Mouse (Mus musculus) brain, embryonic 14.5 days (tissue): Measurements from ENCODE around the gene Stk11ip. TPM values are rescaled to one million over a fixed set of nuclear protein-coding genes. Genes with fewer than 3 reads are reported as not detected.

Experiments used
- DNase-seq: peaks from one replicate; pipeline ENCODE4 v3.0.0-alpha.2; 2011; ENCODE audit warnings: low read depth
- CTCF ChIP-seq: fragments of 200-500 bp; IDR thresholded peaks from 2 replicates; pipeline ENCODE4 v1.5.1; 2012; ENCODE audit warnings: inconsistent platforms, mild to moderate bottlenecking, moderate library complexity, borderline replicate concordance; ENCODE audit not compliant: insufficient read depth, insufficient read length; ENCODE audit errors: extremely low read depth
- POLR2A ChIP-seq: fragments of 200-500 bp; IDR thresholded peaks from 2 replicates; pipeline ENCODE4 v1.6.1; 2012; ENCODE audit warnings: mild to moderate bottlenecking, inconsistent platforms, borderline replicate concordance; ENCODE audit not compliant: poor library complexity, insufficient read depth, insufficient read length, severe bottlenecking; ENCODE audit errors: extremely low read depth
- polyA plus RNA-seq: library from polyadenylated mRNA; depleted of rRNA; stranded (reverse); fragments of >200 nt; gene quantifications from 2 replicates; pipeline ENCODE4 v1.2.3, GENCODE M21; 2012; rRNA removed

The Stk11ip gene
- polyA plus RNA-seq, 1 experiment = 36.5 TPM

GRCm38 (mm10) chr1:75561898-75562238, 40.5 kb downstream of the Stk11ip start:
- TF ChIP-seq POLR2A = no peak
- no peak for TF ChIP-seq CTCF
- DNase-seq = no peak

- TF ChIP-seq POLR2A = no peak
- no peak for TF ChIP-seq CTCF
- DNase-seq = no peak
These were observed 42.8 kb downstream of the Stk11ip start for GRCm38 (mm10) chr1:75564102-75564501.

GRCm38 (mm10) chr1:75564916-75565315, 43.6 kb downstream of the Stk11ip start:
- no peak for DNase-seq
- TF ChIP-seq CTCF (no peak), POLR2A (no peak)

DNA sequence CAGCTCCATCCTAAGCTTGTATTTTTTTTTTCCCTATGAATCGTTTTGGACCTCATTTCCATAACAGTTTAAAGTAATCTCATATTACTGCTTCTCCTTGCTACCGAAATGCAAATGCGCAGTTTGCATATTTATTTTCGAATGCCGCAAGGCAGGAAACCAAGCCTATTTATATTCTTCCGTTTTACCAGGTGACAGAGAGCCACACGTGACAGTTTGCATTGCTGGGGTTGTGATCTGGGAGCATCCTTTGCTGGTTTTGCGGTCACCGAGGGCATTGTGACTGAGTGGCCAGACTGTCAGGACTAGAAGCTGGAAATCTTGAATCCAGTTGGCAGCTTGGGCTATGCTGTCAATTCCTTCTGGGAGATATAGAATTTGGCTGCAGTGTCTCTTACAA, 44.3 kb downstream of the Stk11ip start:
- TF ChIP-seq POLR2A = no peak
- no peak for TF ChIP-seq CTCF
- peak; percentile 34 for DNase-seq

GRCm38 (mm10) chr1:75570403-75570802, 49.1 kb downstream of the Stk11ip start:
- TF ChIP-seq CTCF = no peak
- TF ChIP-seq POLR2A = no peak
- no peak for DNase-seq

DNA sequence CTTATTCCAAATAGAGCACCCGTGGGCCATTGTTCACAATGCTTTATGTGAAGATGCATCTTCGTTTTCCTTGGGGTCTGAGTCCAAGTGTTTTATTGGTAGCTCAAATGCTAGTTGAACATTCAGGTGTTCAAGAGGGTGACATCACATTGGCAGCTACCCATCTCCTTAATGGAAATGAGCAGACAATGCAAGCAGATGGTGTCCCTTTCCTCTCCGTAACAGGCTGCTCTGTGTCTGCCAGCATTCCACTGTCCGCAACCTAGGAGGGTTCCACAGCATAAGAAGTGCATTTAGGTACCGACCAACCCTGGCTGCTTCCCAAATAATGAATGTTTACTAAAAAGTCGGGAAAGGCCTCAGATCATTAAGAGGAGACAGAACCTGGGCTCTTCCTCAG, 51.4 kb downstream of the Stk11ip start:
- no peak for TF ChIP-seq CTCF
- no peak for TF ChIP-seq POLR2A
- peak; percentile 47 for DNase-seq

DNA sequence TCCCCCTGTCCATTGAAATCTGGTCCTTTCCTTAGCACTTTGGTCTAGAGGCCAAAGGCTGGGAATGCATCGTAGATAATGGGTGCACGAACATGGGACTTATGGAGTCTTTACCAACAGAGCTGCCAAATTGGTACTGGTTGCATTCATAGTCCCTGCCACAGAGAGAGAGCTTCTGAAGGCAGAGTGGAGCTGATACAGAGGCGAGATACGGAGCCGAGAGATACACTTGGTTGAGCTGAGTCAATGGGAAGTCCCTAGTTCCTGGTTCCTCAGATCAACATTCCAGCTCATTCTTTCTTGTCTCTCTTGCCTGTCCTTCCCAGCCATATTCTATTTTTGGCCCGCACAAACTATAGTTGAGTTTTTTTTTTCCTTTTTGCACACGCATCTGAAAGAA, 52.4 kb downstream of the Stk11ip start:
- DNase-seq = no peak
- TF ChIP-seq CTCF = no peak
- no peak for TF ChIP-seq POLR2A

- DNase-seq = peak; percentile 64
These were observed 53.4 kb downstream of the Stk11ip start for GRCm38 (mm10) chr1:75574476-75575310.

DNA sequence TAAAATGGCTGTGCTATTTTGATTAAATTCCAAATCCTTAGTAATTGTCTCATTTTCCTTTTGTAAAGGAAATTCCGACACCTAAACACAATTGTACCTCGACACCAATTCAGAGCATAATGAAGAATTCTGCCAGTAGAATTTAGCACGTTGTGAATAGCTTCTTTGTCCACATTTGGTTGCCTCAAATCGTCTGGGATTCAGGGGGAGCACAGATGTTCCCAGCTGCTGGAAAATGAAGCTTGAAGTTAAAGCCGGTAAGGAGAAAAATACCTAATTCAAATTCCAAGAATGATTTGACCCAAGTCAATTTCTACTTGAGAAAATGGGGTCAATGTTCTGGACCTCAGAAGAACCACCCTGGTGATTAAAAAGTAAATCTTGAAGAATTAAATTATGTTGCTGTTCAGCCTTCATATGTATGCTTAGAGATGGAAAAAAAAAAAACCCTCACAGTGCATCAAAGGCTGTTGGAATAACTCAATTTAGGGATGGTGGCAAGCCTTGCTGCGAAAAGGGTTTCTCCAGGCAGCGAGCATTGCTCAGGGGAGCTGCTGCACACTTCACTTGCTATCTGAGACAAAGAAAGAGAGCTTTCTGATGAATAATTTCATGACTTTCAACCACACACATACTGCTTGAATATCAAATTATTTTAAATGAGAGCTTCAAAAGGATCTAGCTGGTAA, 60.8 kb downstream of the Stk11ip start:
- DNase-seq = peak; percentile 79
- TF ChIP-seq POLR2A (no peak), CTCF (no peak)

More at GRCm38 (mm10) chr1:75574476-75575310, 53.4 kb downstream of the Stk11ip start:
- TF ChIP-seq POLR2A = no peak
- no peak for TF ChIP-seq CTCF

DNA sequence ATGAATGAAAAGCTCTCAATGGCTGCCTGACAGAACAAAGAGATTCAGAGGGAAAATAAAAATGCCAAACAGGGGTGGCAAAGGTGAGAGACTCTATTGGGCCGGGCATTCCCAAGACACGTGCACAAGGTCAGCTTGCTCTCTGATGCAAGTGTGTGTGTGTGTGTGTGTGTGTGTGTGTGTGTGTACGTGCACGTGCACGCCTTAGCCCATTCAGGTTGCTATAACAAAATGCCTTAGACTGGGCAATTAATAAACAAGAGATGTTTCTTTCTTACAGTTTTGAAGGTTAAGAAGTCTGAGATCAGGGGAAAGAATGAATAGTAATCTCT, 61.3 kb downstream of the Stk11ip start:
- TF ChIP-seq POLR2A (no peak), CTCF (no peak)
- DNase-seq = no peak

- DNase-seq = no peak
- TF ChIP-seq CTCF = no peak
- TF ChIP-seq POLR2A = no peak
These were observed 61.7 kb downstream of the Stk11ip start for GRCm38 (mm10) chr1:75583034-75583433.

DNA sequence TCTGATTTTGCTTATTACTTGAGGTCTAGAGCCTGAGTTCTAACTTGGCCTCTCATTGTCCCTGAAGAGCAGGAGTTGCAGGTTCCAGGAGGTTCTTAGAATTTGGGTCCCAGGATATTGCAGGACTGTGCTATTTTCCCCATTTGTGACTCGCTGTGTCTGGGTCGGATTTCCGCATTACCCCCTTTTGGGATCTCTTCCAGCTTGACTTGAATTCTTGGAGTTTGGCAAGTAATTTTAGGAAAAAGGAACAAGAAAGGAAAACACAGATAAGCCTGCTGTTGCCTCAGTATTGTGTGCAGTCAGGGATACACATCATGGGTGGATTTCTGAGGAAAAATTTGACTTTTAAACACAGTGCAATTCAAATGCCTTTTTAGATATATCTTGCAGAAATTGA, 65.5 kb downstream of the Stk11ip start:
- TF ChIP-seq CTCF (no peak), POLR2A (no peak)
- DNase-seq = no peak

Other genes starting within 250 kb of the Stk11ip start
- gene Resp18, start 243.1 kb upstream of the Stk11ip start, polyA plus RNA-seq = 78.9 and 87.2 TPM in 2 replicates
- 140 and 189 TPM in 2 replicates for gene Dnpep, start 203.5 kb upstream of the Stk11ip start, polyA plus RNA-seq
- gene Des, start 161.2 kb upstream of the Stk11ip start, polyA plus RNA-seq = 1.0 and 1.4 TPM in 2 replicates
- gene Speg, start 146.2 kb upstream of the Stk11ip start, polyA plus RNA-seq = 49.2 and 56.1 TPM in 2 replicates
- gene Gmppa, start 85.6 kb upstream of the Stk11ip start, polyA plus RNA-seq = 98.7 and 144 TPM in 2 replicates
- gene Asic4, start 71.1 kb upstream of the Stk11ip start, polyA plus RNA-seq = 23.3 and 41.3 TPM in 2 replicates
- 71.7 and 78.3 TPM in 2 replicates for gene Chpf, start 42.2 kb upstream of the Stk11ip start, polyA plus RNA-seq
- 46.9 and 57.2 TPM in 2 replicates for gene Tmem198, start 42.0 kb upstream of the Stk11ip start, polyA plus RNA-seq
- gene Obsl1, start 15.1 kb upstream of the Stk11ip start, polyA plus RNA-seq = 54.3 and 57.6 TPM in 2 replicates
- 63.9 and 70.0 TPM in 2 replicates for gene Inha, start 14.5 kb upstream of the Stk11ip start, polyA plus RNA-seq
- gene Slc4a3, start 24.7 kb downstream of the Stk11ip start, polyA plus RNA-seq = 59.4 and 61.2 TPM in 2 replicates